Mouse (Mus musculus): ENCODE results near the gene Rai1.

Gene Rai1

DNA sequence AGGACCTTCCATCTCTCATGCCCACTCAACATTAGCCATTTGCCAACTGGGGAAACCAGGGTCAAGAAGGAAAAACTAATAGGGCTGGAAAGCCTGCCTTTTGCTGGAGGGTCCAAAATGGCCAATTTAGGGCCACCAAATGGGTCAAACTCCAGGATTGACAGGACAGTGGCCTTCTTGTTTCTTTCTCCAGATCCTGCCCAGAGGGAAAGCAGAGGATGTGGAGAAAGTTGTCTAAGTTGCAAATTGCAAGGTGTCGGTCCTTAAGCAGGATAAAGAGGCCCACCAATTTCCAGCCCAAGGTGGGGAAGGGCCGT is 105.1 kb downstream of the Rai1 start:
- ATAC-seq (ENCODE audit: insufficient number of reproducible peaks, low FRiP score, low TSS enrichment): no peak

- no peak for ATAC-seq (ENCODE audit: insufficient number of reproducible peaks, low FRiP score, low TSS enrichment)
Measured at GRCm38 (mm10) chr11:60210305-60210724, 105.5 kb downstream of the Rai1 start.

GRCm38 (mm10) chr11:60211152-60211551 is 106.3 kb downstream of the Rai1 start:
- ATAC-seq (ENCODE audit: insufficient number of reproducible peaks, low FRiP score, low TSS enrichment): no peak

DNA sequence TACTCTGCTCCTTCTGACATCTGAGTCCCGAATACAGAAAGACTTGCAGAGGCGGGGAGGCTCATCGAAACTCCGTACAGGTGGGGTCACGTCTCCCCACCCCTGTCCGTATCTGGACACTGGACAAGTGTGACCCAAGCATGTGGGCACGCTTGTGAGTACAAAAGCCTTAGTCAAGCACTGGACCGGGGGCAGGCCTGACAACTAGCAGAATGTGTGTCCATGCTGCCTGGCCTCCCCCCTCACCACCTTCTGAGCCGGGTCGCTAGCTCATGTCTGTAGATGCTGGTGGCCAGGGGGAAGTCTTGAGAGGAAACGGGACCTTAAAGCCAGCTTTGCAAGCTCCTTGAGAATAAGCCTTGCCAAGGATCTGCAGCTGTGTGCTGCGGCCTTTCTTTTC is 106.9 kb downstream of the Rai1 start:
- ATAC-seq (ENCODE audit: insufficient number of reproducible peaks, low FRiP score, low TSS enrichment): no peak

- ATAC-seq (ENCODE audit: insufficient number of reproducible peaks, low FRiP score, low TSS enrichment): no peak
Measured at GRCm38 (mm10) chr11:60213266-60213665, 108.5 kb downstream of the Rai1 start.

DNA sequence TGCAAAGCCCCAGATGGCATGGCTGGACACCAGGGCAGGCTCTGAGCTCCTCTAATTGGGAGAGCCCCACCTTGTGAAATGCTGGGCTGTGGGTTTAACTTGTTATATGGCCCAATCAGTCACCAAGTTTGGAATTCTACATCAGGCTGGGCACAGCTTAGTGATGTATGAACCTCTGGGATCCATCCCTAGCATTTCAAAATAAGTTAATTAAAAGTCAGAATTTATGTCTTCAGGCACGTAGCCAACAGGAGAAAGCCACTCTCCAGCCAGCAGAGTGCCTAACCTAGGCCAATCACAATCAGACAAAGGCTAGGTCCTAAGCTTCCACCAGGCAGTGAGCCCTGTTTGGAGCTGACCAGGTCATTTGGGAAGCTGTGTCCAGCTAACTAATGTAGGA is 111.9 kb downstream of the Rai1 start:
- ATAC-seq (ENCODE audit: insufficient number of reproducible peaks, low FRiP score, low TSS enrichment): no peak

DNA sequence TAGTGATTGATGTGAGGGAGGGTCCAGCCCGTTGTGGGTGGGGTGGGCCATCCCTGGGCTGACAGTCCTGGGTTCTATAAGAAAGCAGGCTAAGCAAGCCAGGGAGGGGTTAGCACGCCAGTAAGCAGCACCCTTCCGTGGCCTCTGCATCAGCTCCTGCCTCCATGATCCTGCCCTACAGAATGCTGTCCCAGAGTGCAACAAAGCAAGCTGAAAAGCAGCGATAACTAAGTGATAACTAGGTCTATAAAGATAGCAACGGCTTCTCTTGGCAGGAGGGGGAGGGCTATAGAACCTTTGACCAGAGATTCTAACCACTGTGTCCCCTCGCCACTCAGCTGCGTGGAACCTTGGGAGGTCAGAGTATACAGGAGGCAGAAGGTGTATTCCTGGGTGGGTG is 112.7 kb downstream of the Rai1 start:
- ATAC-seq (ENCODE audit: insufficient number of reproducible peaks, low FRiP score, low TSS enrichment): no peak

DNA sequence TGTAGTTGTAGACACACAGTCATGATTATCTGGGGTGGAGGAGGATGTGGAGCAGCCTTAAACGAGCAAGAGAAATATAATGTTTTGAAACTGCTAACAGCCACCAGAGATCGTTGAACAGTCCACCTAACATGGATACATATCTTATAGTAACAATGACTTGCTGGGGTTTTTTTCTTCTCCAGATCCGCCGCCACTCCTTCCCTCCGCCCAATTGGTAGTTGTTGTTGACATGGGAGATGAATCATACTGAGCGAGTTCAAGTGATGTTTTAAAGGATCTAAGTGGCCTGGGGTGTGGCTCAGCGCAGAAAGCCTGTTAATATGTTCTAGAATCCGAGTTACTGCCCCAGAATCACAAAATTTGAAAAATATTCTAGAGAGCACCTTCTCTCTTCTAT is 114.8 kb downstream of the Rai1 start:
- no peak for ATAC-seq (ENCODE audit: insufficient number of reproducible peaks, low FRiP score, low TSS enrichment)

- ATAC-seq (ENCODE audit: insufficient number of reproducible peaks, low FRiP score, low TSS enrichment): peak; percentile 33; the same call in 1 of the 2 replicates
Measured at GRCm38 (mm10) chr11:60220291-60220804, 115.5 kb downstream of the Rai1 start.

- no peak for ATAC-seq (ENCODE audit: insufficient number of reproducible peaks, low FRiP score, low TSS enrichment)
Measured at GRCm38 (mm10) chr11:60221425-60221824, 116.6 kb downstream of the Rai1 start.

DNA sequence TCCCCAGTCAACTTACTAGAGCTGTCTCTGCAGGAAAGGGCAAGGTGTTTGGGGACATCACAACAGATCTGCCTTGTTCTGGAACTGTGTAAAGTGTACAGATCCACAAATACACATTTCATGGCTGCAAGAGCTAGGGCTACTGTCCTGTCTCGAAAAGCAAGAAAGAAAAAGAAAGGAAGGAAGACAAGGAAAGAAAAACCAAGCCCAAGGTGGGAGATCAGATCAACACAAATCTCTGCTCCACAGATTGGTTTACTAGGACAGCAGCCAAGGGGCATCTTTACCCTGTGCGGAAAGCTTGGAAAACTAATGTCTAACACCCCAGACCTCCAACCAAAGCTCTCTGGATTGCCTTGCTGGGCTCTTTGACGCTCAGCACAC is 117.3 kb downstream of the Rai1 start:
- no peak for ATAC-seq (ENCODE audit: insufficient number of reproducible peaks, low FRiP score, low TSS enrichment)

DNA sequence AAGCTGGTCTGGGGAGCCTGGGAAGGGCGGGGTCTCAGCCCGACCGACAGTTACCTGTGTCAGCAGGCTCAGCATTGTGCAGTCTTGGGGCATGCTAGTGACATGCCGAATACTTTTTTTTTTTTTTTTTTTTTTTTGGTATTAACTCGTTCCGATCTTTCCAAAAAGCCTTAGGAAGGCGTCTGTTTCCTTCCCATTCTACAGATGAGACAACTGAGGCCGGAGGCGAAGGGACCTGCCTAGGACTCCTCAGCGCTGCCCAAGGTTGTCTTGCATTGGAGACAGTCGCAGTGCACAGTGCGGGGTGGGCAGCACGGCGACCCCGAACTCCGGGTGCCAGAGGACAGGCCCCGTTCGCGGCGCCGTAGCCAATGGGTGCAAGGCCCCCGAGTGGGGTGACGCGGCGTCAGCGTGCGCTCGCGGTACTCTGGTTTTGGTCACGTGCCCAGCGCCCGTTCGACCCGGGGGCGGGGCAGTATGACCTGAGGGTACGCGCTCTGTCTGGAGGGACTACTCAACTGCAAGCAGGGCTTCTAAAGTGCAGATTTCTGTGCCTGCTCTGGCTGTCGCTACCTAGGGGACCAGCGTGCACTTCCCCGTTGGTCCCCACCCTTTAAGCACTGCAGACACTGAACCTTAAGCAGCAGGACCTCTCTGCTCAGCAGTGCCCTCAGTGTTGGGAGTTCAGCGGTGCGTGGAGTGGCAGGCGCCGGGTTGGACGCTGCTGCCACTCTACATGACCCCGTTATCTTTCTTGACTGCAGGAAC is 117.8 kb downstream of the Rai1 start, which contains the start of gene Srebf1:
Srebf1 (minus strand) TSS at position 113 of the 768 bp plus-strand sequence.
- ATAC-seq (ENCODE audit: insufficient number of reproducible peaks, low FRiP score, low TSS enrichment): 0 out of 2 replicates have a peak, but pooled peaks have one; percentile 31

DNA sequence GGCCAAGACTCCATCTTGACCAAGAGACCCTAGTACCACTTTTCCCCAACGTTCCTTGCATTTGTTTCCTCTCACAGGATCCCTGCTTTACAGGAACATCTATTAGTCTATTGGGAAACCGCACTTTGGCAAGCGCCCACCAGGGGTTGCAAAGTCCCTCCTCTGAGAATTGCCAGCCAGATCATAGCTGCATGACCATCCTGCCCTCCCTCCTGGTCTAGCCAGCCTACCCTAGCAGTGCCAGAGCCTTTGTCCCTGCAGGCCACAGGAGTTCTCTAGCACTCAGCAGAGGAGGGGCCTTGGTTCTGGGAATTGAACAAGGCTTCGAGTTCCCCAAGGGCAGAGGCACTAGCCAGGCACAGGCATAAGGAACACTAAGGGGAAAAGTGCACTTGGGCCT is 119.9 kb downstream of the Rai1 start:
- ATAC-seq (ENCODE audit: insufficient number of reproducible peaks, low FRiP score, low TSS enrichment): no peak

DNA sequence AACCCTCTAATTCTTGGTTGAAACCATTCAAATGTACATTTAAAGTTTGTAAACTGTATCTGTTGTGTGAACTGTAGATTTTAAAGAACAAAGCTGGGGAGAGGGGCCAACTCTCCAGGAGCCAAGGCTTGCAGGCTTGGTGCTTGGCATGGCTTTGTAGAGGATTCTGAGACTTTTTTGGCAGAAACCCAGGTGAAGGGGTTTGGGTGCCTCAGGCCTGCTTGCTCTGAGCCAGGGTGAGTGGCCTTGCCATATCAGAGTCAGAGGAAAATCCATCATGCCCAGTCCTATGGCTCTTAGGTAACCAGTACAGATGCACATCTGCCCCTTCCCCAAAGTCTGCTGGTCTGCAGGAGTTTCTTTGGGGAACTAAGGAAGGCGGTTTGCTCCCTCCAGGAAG is 121.1 kb downstream of the Rai1 start:
- ATAC-seq (ENCODE audit: insufficient number of reproducible peaks, low FRiP score, low TSS enrichment): no peak

DNA sequence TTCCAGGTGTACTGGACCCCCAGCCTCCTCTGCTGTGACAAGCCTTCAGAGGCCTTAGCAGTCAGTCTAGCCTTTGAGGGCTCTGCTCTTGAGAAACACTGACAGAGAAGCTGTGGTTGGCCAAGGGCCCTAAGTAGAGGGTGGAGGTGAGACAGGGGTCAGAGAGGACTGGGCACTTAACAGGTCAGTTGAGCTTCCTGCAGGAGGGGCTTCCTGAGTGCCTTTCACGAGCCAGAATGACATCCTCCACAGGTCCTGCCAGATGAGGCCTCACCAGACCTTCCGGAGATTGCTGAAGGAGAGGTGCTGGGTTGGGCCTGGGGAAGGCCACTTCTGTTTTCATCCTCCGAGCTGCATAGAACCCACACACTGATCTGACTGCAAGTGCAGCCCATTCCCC is 123.7 kb downstream of the Rai1 start:
- no peak for ATAC-seq (ENCODE audit: insufficient number of reproducible peaks, low FRiP score, low TSS enrichment)

DNA sequence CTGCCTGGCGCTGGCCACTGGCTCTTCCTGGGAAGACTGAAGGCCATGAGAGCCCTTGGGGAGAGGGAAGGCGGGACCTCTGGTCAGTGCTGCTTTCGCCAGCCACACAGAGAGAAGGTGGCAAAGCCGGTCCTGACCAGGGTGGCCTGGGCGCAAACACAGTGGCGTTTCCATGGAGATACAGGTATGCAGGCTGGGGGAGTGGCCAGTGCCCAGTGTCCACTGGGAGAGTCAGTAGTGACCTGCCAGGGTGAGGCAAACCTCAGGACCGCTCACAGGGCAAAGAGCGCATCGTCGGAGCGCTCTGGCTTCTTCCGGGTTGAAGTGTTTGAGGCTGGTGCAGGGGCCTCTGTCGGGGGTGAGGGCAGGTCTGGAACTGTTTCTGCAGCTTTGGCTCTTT is 125.0 kb downstream of the Rai1 start:
- no peak for ATAC-seq (ENCODE audit: insufficient number of reproducible peaks, low FRiP score, low TSS enrichment)

GRCm38 (mm10) chr11:60230512-60230911 is 125.7 kb downstream of the Rai1 start:
- no peak for ATAC-seq (ENCODE audit: insufficient number of reproducible peaks, low FRiP score, low TSS enrichment)

DNA sequence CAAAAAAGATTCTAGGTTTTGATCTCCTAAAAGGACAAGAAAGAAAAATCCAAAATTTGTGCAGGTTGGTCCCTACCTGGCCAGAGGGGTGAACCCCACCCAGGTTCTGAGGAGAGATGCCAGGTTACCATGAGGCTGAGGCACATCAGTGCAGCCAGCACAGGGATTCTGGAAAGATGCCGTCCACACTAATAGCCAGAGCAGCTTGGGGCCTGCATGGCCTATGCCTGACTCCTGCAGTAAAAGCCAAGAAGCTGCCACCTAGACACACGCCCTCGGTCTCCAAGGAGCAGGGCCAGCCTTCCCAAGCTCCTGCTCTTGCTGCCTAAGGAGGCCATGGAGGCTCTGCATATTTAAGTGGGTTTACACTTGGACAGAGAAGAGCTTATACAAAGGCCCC is 126.5 kb downstream of the Rai1 start:
- no peak for ATAC-seq (ENCODE audit: insufficient number of reproducible peaks, low FRiP score, low TSS enrichment)

DNA sequence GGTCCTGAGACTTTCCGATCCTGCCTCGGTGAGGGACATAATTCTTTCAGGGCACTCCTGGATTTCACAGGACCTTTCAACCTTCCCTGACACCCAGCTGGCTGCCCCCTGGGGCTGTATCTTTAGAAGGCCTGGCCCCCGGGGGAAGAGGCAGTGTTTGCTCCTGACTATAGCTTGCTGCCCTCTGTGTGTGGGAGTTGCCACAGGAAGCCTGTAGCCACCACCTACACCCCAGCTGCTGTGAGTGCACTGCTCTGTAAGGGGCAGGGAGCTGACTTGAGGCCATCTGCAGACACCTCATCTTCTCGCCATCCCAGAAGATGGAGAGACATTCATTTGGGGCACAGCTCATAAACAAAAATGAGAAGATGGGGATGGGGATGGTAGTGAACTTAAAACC is 127.1 kb downstream of the Rai1 start:
- no peak for ATAC-seq (ENCODE audit: insufficient number of reproducible peaks, low FRiP score, low TSS enrichment)

GRCm38 (mm10) chr11:60232441-60233058 is 127.7 kb downstream of the Rai1 start:
- ATAC-seq (ENCODE audit: insufficient number of reproducible peaks, low FRiP score, low TSS enrichment): no peak

DNA sequence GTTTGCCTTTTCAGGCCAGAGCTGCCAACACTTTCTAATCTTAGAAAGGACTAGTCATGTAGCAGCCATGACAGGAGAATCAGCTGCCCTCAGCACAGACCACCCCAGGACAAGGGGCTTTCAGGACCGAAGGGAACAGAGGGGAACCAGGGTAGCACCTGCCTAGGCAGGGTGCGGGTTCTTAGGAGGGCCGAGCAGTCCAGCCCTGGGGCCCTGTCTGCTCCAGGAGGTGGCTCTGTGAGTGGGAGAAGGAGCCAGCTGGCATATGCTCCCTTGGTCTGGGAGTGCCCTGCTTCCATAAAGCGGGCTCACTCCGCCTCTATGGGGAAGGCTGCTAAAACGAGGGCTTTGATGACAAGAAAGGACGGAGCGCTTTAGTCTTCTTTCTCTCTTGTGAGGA is 128.4 kb downstream of the Rai1 start:
- ATAC-seq (ENCODE audit: insufficient number of reproducible peaks, low FRiP score, low TSS enrichment): peak; percentile 62; the same call in 1 of the 2 replicates

DNA sequence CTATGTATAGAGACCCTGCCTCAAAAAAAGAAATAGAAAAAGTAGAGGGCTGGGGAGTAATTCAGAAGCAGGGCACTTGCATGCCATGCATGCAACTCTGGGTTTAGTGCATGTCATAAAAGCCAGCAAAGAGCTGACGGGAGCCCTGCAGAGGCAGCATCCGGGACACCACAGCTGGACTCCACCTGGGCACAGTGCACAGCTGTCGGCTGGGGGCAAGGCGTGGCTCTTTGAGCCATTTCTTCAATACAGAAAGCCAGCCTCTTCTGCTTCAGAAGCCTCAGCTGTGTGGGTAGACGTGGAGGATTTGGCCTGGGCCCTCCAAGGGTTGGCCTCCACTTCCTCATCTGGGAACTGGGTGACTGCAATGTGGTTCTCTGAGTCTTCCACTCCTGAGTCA is 130.5 kb downstream of the Rai1 start:
- no peak for ATAC-seq (ENCODE audit: insufficient number of reproducible peaks, low FRiP score, low TSS enrichment)

Measured in cerebellum, adult (tissue).